Mouse (Mus musculus) CH12.LX (cell line): ENCODE results near the gene Crym. TPM values are rescaled to one million over a fixed set of nuclear protein-coding genes. Genes with fewer than 3 reads are reported as not detected.

ENCODE experiments used
- DNase-seq: peaks from one replicate; pipeline ENCODE4 v3.0.0-alpha.2; 2013; ENCODE audit errors: extremely low read depth
- H3K27ac ChIP-seq: 2 replicates; pipeline ENCODE4 v1.5.1; 2012; ENCODE audit warnings: low read depth, mild to moderate bottlenecking, control low read depth, moderate library complexity; ENCODE audit not compliant: insufficient read depth
- H3K27me3 ChIP-seq: replicated peaks from 2 replicates; pipeline ENCODE3; 2012; ENCODE audit warnings: inconsistent platforms
- H3K36me3 ChIP-seq, 2 experiments: replicated peaks in 1 of 2; 2 replicates each; pipeline versions ENCODE3 to v1.6.1; 2012; ENCODE audit warnings: inconsistent platforms in 1 of 2, low read length in 1 of 2, mild to moderate bottlenecking in 1 of 2, mixed read lengths in 1 of 2, moderate library complexity in 1 of 2; ENCODE audit not compliant: control insufficient read depth in 1 of 2, insufficient read depth in 1 of 2
- H3K4me1 ChIP-seq, 2 experiments: 2 replicates each; pipeline ENCODE4 v1.6.1; 2012; ENCODE audit warnings: inconsistent platforms in 1 of 2, moderate library complexity in 1 of 2; ENCODE audit not compliant: insufficient read depth in 2 of 2, control insufficient read depth in 1 of 2
- H3K4me2 ChIP-seq: 2 replicates; pipeline ENCODE4 v1.6.1; 2012; ENCODE audit warnings: low read depth, mild to moderate bottlenecking, control low read depth; ENCODE audit not compliant: poor library complexity, insufficient read depth, severe bottlenecking
- H3K4me3 ChIP-seq, 3 experiments: fragments of 150-350 bp in 1 of 3; sonication (generic) in 1 of 3; replicated peaks in 1 of 3; 2 replicates each; pipeline versions ENCODE3 to v1.5.1; 2011 to 2012; ENCODE audit warnings: low read depth in 2 of 3, low read length in 2 of 3, mild to moderate bottlenecking in 2 of 3, moderate library complexity in 2 of 3, control low read depth in 1 of 3, improper control_type of control experiment in 1 of 3, inconsistent platforms in 1 of 3, mixed read lengths in 1 of 3; ENCODE audit not compliant: poor library complexity in 1 of 3
- H3K79me2 ChIP-seq: replicated peaks from 2 replicates; pipeline ENCODE4 v1.6.1; 2012; ENCODE audit warnings: mild to moderate bottlenecking, moderate library complexity; ENCODE audit not compliant: control insufficient read depth, poor library complexity, insufficient read depth, severe bottlenecking; ENCODE audit errors: extremely low read depth
- H3K9ac ChIP-seq: 2 replicates; pipeline ENCODE4 v1.6.1; 2012; ENCODE audit warnings: low read depth, mild to moderate bottlenecking, control low read depth, moderate library complexity; ENCODE audit not compliant: insufficient read depth
- H3K9me3 ChIP-seq: replicated peaks from 2 replicates; pipeline ENCODE3; 2012; ENCODE audit warnings: low read length, inconsistent platforms, mixed read lengths
- CHD2 ChIP-seq: IDR thresholded peaks from 2 replicates; pipeline ENCODE4 v1.6.1; 2011; ENCODE audit warnings: low read length, improper control_type of control experiment
- E2F4 ChIP-seq: IDR thresholded peaks from 2 replicates; pipeline ENCODE4 v1.6.1; 2011; ENCODE audit warnings: low read depth, low read length, improper control_type of control experiment; ENCODE audit not compliant: insufficient replicate concordance
- ELF1 ChIP-seq: IDR thresholded peaks from 2 replicates; pipeline ENCODE4 v1.6.1; 2014; ENCODE audit warnings: low read depth, mild to moderate bottlenecking, inconsistent platforms, low read length, improper control_type of control experiment
- IRF4 ChIP-seq: IDR thresholded peaks from 2 replicates; pipeline ENCODE4 v1.6.1; 2014; ENCODE audit warnings: low read depth, mild to moderate bottlenecking, inconsistent platforms, low read length, improper control_type of control experiment
- JUND ChIP-seq: conservative IDR thresholded peaks from 2 replicates; pipeline ENCODE4 v1.6.1; 2011; ENCODE audit warnings: low read depth, low read length, improper control_type of control experiment
- MAFK ChIP-seq: IDR thresholded peaks from 2 replicates; pipeline ENCODE4 v1.6.1; 2011; ENCODE audit warnings: low read length, improper control_type of control experiment; ENCODE audit not compliant: insufficient replicate concordance
- MAZ ChIP-seq: IDR thresholded peaks from 2 replicates; pipeline ENCODE4 v1.6.1; 2012; ENCODE audit warnings: low read depth, mild to moderate bottlenecking, inconsistent platforms, low read length, improper control_type of control experiment, moderate library complexity
- MEF2A ChIP-seq: IDR thresholded peaks from 2 replicates; pipeline ENCODE4 v1.6.1; 2014; ENCODE audit warnings: low read depth, mild to moderate bottlenecking, inconsistent platforms, low read length, improper control_type of control experiment, borderline replicate concordance
- MXI1 ChIP-seq: IDR thresholded peaks from 2 replicates; pipeline ENCODE4 v1.6.1; 2011; ENCODE audit warnings: mild to moderate bottlenecking, low read depth, low read length, improper control_type of control experiment
- NRF1 ChIP-seq: IDR thresholded peaks from 2 replicates; pipeline ENCODE4 v1.6.1; 2014; ENCODE audit warnings: low read depth, mild to moderate bottlenecking, inconsistent platforms, low read length, improper control_type of control experiment, moderate library complexity
- POLR2A ChIP-seq: IDR thresholded peaks from 2 replicates; pipeline ENCODE4 v1.6.1; 2011; ENCODE audit warnings: low read depth, mild to moderate bottlenecking, improper control_type of control experiment, low read length
- POLR2AphosphoS2 ChIP-seq: IDR thresholded peaks from 2 replicates; pipeline ENCODE4 v1.6.1; 2011; ENCODE audit warnings: low read depth, low read length, improper control_type of control experiment
- SIN3A ChIP-seq: IDR thresholded peaks from 2 replicates; pipeline ENCODE4 v1.6.1; 2012; ENCODE audit warnings: low read length, improper control_type of control experiment, inconsistent platforms
- SMC3 ChIP-seq: IDR thresholded peaks from 2 replicates; pipeline ENCODE4 v1.6.1; 2011; ENCODE audit warnings: low read depth, low read length, improper control_type of control experiment
- TCF12 ChIP-seq: IDR thresholded peaks from 2 replicates; pipeline ENCODE4 v1.6.1; 2014; ENCODE audit warnings: low read depth, mild to moderate bottlenecking, inconsistent platforms, low read length, improper control_type of control experiment
- UBTF ChIP-seq: IDR thresholded peaks from 2 replicates; pipeline ENCODE4 v1.6.1; 2012; ENCODE audit warnings: low read depth, mild to moderate bottlenecking, inconsistent platforms, low read length, improper control_type of control experiment, moderate library complexity
- USF2 ChIP-seq: conservative IDR thresholded peaks from 2 replicates; pipeline ENCODE4 v1.6.1; 2011; ENCODE audit warnings: low read depth, low read length, improper control_type of control experiment
- ZNF384 ChIP-seq: IDR thresholded peaks from 2 replicates; pipeline ENCODE4 v1.6.1; 2012; ENCODE audit warnings: low read depth, low read length, improper control_type of control experiment, inconsistent platforms
- dilution Hi-C: fragments of 300-500 bp; cut with MboI; formaldehyde crosslinking; loops from 2 replicates; pipeline ENCODE4 v1.14.3; 2020; ENCODE audit warnings: low sequenced_read_pairs; ENCODE audit not compliant: extremely low pct_unique_long_range_greater_than_20kb, extremely low pct_ligation_motif_present
- in situ Hi-C: fragments of 300-500 bp; cut with MboI; formaldehyde crosslinking; loops from 3 replicates; pipeline ENCODE4 v1.14.3; 2019; ENCODE audit warnings: low sequenced_read_pairs, low pct_ligation_motif_present, low pct_unique_long_range_greater_than_20kb, mixed read lengths
- polyA plus RNA-seq: library from polyadenylated mRNA; unstranded; fragments of >175 nt; gene quantifications from 2 replicates; pipeline ENCODE4 v1.2.1, GENCODE M21; 2012; ENCODE audit warnings: low read depth; ENCODE audit not compliant: insufficient read length
- total RNA-seq, 2 experiments: library from RNA; depleted of rRNA; stranded (reverse); fragments of 300-350 nt in 1 of 2; fragments of >200 nt in 1 of 2; gene quantifications; 2 replicates each; pipeline ENCODE4 v1.2.3; 2012 to 2014

Crym gene
- total and polyA plus RNA-seq, 3 experiments = not detected

GRCm38 (mm10) chr7:120192816-120193215, 9.1 kb downstream of the Crym start:
- TF ChIP-seq ELF1 (no peak), MEF2A (no peak), NRF1 (no peak), POLR2A (no peak), SIN3A (no peak), ZNF384 (no peak), MAZ (no peak), USF2 (no peak)
- H3K27me3 ChIP-seq = peaks cover 2% of the 10 kb centered on the region

GRCm38 (mm10) chr7:120192207-120192606, 9.7 kb downstream of the Crym start:
- Histone ChIP-seq H3K4me2 (no peak overlapping the region), H3K9ac (no peak overlapping the region), H3K36me3 (no peaks in the 10 kb centered on the region), H3K27ac (no peak overlapping the region), H3K4me1 (no peaks in the 10 kb centered on the region), H3K4me3 (no peak overlapping the region), H3K9me3 (no peaks in the 10 kb centered on the region), H3K27me3 (peaks cover 2% of the 10 kb centered on the region), H3K79me2 (no peaks in the 10 kb centered on the region)
- DNase-seq = no peak
- in situ Hi-C loops (no loop called here), dilution Hi-C loops (no loop called here)
- no peak for TF ChIP-seq POLR2AphosphoS2
- TF ChIP-seq ZNF384 = no peak
- TF ChIP-seq JUND = no peak
- TF ChIP-seq UBTF = no peak
- TF ChIP-seq CHD2 = no peak
- no peak for TF ChIP-seq E2F4
- TF ChIP-seq SMC3 = no peak
- TF ChIP-seq ELF1 = no peak
- no peak for TF ChIP-seq MAZ
- TF ChIP-seq TCF12 = no peak
- no peak for TF ChIP-seq MXI1
- no peak for TF ChIP-seq IRF4
- TF ChIP-seq SIN3A = no peak
- no peak for TF ChIP-seq MAFK
- TF ChIP-seq, all 38 proteins: peak for 0

More at GRCm38 (mm10) chr7:120192816-120193215, 9.1 kb downstream of the Crym start:
- in situ Hi-C loops = no loop called here
- H3K9ac ChIP-seq = no peak overlapping the region
- dilution Hi-C loops = no loop called here
- no peaks in the 10 kb centered on the region for H3K4me1 ChIP-seq
- DNase-seq = no peak
- H3K36me3 ChIP-seq = no peaks in the 10 kb centered on the region
- no peak overlapping the region for H3K4me3 ChIP-seq
- no peaks in the 10 kb centered on the region for H3K9me3 ChIP-seq
- H3K27ac ChIP-seq = no peak overlapping the region
- no peaks in the 10 kb centered on the region for H3K79me2 ChIP-seq
- no peak overlapping the region for H3K4me2 ChIP-seq
